Mouse (Mus musculus) forebrain, embryonic 10.5 days (tissue): ENCODE data around the gene Ptprm. TPM values are rescaled to one million over a fixed set of nuclear protein-coding genes. Genes with fewer than 3 reads are reported as not detected.
A peak's percentile ranks its signal among the peaks of the same experiment; 100 is the strongest.
"Not testable (repeated sequence)": the region's sequence is repeated elsewhere in the genome, so short reads cannot be mapped to it uniquely, and the experiment has no call there.

Experiments used
- DNase-seq: peaks from one replicate; pipeline ENCODE4 v3.0.0-alpha.2; 2017; ENCODE audit warnings: low spot score; ENCODE audit errors: extremely low spot score
- H3K27ac ChIP-seq: fragments of 300-500 bp; sonication (generic); 2 replicates; pipeline ENCODE4 v1.5.1; 2016; ENCODE audit warnings: mild to moderate bottlenecking
- H3K27me3 ChIP-seq: fragments of 300-500 bp; sonication (generic); 2 replicates; pipeline ENCODE4 v1.6.1; 2016; ENCODE audit warnings: mild to moderate bottlenecking; ENCODE audit not compliant: poor library complexity, severe bottlenecking
- H3K36me3 ChIP-seq: fragments of 300-500 bp; sonication (generic); replicated peaks from 2 replicates; pipeline ENCODE4 v1.6.1; 2016; ENCODE audit warnings: mild to moderate bottlenecking, moderate library complexity
- H3K4me1 ChIP-seq: fragments of 300-500 bp; sonication (generic); 2 replicates; pipeline ENCODE4 v1.6.1; 2016
- H3K4me3 ChIP-seq: fragments of 300-500 bp; sonication (generic); 2 replicates; pipeline ENCODE4 v1.5.1; 2016; ENCODE audit warnings: mild to moderate bottlenecking, moderate library complexity
- H3K9me3 ChIP-seq: fragments of 300-500 bp; sonication (generic); 2 replicates; pipeline ENCODE4 v1.6.1; 2016; ENCODE audit warnings: mild to moderate bottlenecking, moderate library complexity
- WGBS: fragments of 180-500 bp; shearing (Covaris S2); methylation state at CpG from one replicate; pipeline ENCODE4 v1.1.7; 2016; 5-methylcytosine and 5-hydroxymethylcytosine counted together
- polyA plus RNA-seq: library from polyadenylated mRNA; unstranded; fragments of >200 nt; fragmentation: Nextera tagmentation; extraction: Ambion mirVana; gene quantifications from 2 replicates; pipeline ENCODE4 v1.2.1, GENCODE M21; 2016

The Ptprm gene
- polyA plus RNA-seq, 1 experiment from 2014 or later, result 8.4 TPM

GRCm38 (mm10) chr17:66882304-66882703 is 472.0 kb downstream of the Ptprm start:
- Histone ChIP-seq H3K36me3 (no peaks in the 10 kb centered on the region), H3K4me1 (peaks cover 11% of the 10 kb centered on the region), H3K27ac (no peak overlapping the region), H3K9me3 (no peaks in the 10 kb centered on the region), H3K27me3 (no peaks in the 10 kb centered on the region), H3K4me3 (no peak overlapping the region)
- 87% methylated on average over 2 of the region's 2 CpGs for WGBS
- no peak for DNase-seq

- H3K4me1 ChIP-seq, result peaks cover 11% of the 10 kb centered on the region
- no peaks in the 10 kb centered on the region for H3K36me3 ChIP-seq
- H3K9me3 ChIP-seq, result no peaks in the 10 kb centered on the region
- H3K27me3 ChIP-seq, result no peaks in the 10 kb centered on the region
- no peak overlapping the region for H3K27ac ChIP-seq
- WGBS, result 83% methylated on average over 9 of the region's 9 CpGs
- DNase-seq, result no peak
- no peak overlapping the region for H3K4me3 ChIP-seq
These were observed 473.1 kb downstream of the Ptprm start for GRCm38 (mm10) chr17:66880969-66881701.

DNA sequence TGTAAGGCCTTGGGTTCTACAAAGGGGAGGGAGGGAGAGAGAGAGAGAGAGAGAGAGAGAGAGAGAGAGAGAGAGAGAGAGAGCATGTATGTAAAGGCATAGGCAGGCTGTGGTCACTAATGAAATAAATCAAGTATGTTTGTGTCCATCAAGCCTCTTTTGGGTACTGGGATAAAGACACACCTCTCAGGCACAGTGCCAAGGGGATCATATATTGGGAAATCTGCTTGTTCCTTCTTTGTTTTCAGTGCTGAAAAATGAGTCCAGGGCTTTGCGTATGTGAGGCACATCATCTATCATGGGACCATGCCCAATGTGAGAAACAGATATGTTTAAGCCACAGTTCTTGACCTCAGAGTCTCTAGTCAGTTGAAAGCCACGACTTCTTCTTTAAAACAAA is 475.1 kb downstream of the Ptprm start:
- 85% methylated on average over 2 of the region's 2 CpGs for WGBS
- H3K4me1 ChIP-seq, result peaks cover 11% of the 10 kb centered on the region
- H3K27me3 ChIP-seq, result no peaks in the 10 kb centered on the region
- H3K9me3 ChIP-seq, result no peaks in the 10 kb centered on the region
- H3K27ac ChIP-seq, result no peak overlapping the region
- no peak overlapping the region for H3K4me3 ChIP-seq
- no peaks in the 10 kb centered on the region for H3K36me3 ChIP-seq
- DNase-seq, result no peak

DNA sequence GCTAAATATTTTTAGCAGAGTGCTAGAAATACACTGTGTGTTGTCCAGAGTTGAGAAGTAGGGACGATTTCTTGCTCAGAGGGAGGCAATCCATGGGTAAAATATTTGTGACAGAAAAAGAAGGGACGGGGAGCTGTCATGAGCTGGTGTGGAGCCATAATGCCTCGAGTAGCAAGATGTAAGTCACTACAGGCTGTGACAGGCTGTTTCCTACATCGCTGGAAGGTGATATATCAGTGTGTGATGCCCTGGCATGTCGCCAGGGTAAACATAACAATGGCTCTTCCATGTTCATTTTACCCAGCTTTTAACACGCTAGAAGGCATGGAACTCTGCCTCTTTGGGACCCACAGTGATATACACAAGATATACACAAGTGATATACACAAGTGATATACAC is 476.7 kb downstream of the Ptprm start:
- no peaks in the 10 kb centered on the region for H3K36me3 ChIP-seq
- H3K27me3 ChIP-seq, result no peaks in the 10 kb centered on the region
- H3K9me3 ChIP-seq, result no peaks in the 10 kb centered on the region
- no peak overlapping the region for H3K4me3 ChIP-seq
- 89% methylated on average over 6 of the region's 6 CpGs for WGBS
- no peak for DNase-seq
- no peak overlapping the region for H3K27ac ChIP-seq
- peaks cover 19% of the 10 kb centered on the region for H3K4me1 ChIP-seq

GRCm38 (mm10) chr17:66874810-66875209 is 479.4 kb downstream of the Ptprm start:
- H3K27ac ChIP-seq, result no peak overlapping the region
- H3K9me3 ChIP-seq, result no peaks in the 10 kb centered on the region
- WGBS, result 93% methylated on average over 11 of the region's 11 CpGs
- DNase-seq, result no peak
- no peak overlapping the region for H3K4me3 ChIP-seq
- no peaks in the 10 kb centered on the region for H3K36me3 ChIP-seq
- H3K27me3 ChIP-seq, result no peaks in the 10 kb centered on the region
- peaks cover 26% of the 10 kb centered on the region for H3K4me1 ChIP-seq

DNA sequence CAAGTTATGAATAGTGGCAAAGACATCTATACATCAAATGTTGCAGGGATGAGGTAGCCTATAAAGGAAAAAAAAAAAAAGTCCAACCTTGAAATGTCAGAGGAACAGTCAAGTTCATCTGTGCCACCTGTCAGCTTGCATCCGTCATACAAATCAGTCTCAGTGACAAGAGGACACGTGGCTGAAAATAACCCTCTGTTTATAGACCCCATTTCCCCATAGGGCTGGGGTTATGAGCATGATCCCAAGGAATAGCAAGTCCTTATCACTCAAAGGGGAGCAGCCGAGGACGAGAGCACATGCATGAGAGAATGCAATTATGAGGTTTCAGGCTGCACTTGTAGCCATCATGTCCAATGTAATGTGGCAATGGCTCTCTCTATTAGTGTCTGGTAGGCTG is 482.9 kb downstream of the Ptprm start:
- DNase-seq, result no peak
- Histone ChIP-seq H3K9me3 (no peaks in the 10 kb centered on the region), H3K27ac (no peak overlapping the region), H3K27me3 (no peaks in the 10 kb centered on the region), H3K36me3 (no peaks in the 10 kb centered on the region), H3K4me1 (peaks cover 34% of the 10 kb centered on the region), H3K4me3 (no peak overlapping the region)
- 92% methylated on average over 4 of the region's 4 CpGs for WGBS

DNA sequence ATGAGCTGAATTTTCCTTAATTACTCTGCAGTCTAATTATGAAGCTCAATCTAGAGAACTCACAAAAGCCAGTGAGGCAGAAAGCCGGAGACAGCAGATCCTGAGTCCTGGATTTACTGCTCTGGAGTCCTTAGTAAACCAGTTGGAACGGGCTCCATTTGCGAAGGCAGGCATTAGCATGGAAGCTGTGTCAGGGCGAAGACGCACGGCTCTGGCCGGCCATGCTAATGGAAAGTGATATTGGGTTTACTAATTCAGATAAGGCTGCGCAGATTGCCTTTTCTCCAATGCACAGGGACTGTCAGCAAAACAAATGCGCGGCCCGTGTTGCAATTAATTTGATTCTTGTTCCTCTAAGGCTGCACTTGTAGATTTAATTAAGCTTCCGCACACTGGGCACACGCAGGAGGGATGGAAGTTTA is 484.7 kb downstream of the Ptprm start:
- peak; percentile 29 for DNase-seq
- Histone ChIP-seq H3K36me3 (no peaks in the 10 kb centered on the region), H3K27me3 (no peaks in the 10 kb centered on the region), H3K4me3 (no peak overlapping the region; the same call in 1 of the 2 replicates), H3K27ac (peak overlapping the region; percentile 40), H3K4me1 (peaks cover 37% of the 10 kb centered on the region), H3K9me3 (no peaks in the 10 kb centered on the region)
- WGBS, result 70% methylated on average over 13 of the region's 13 CpGs

DNA sequence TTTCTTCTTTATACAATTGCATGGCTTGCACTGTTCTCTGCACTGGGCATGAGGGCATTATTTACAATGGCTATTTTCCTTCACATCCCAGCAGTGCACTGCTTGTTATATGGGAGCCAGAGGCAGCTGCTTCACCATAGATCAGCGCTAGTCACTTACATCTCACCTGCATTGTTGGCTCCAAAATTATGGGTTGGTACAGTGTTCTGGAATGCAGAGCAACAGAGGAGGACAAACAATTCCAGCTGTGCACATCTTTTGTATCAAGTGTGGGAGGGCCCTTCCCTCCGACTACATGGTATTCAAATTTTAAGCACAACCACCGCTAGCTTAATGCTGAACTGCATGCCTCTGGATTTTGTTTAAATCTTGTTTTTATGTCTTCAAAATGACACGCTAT is 489.8 kb downstream of the Ptprm start:
- no peak for DNase-seq
- 76% methylated on average over 4 of the region's 4 CpGs for WGBS
- H3K27ac ChIP-seq, result no peak overlapping the region
- no peak overlapping the region for H3K4me3 ChIP-seq
- H3K9me3 ChIP-seq, result no peaks in the 10 kb centered on the region
- peaks cover 31% of the 10 kb centered on the region for H3K4me1 ChIP-seq
- no peaks in the 10 kb centered on the region for H3K36me3 ChIP-seq
- no peaks in the 10 kb centered on the region for H3K27me3 ChIP-seq

GRCm38 (mm10) chr17:66861557-66861956 is 492.7 kb downstream of the Ptprm start:
- H3K4me1 ChIP-seq, result peaks cover 16% of the 10 kb centered on the region
- no peaks in the 10 kb centered on the region for H3K9me3 ChIP-seq
- no peak overlapping the region for H3K27ac ChIP-seq
- no peaks in the 10 kb centered on the region for H3K27me3 ChIP-seq
- H3K4me3 ChIP-seq, result no peak overlapping the region
- no peaks in the 10 kb centered on the region for H3K36me3 ChIP-seq
- DNase-seq, result no peak
- 47% methylated on average over 2 of the region's 2 CpGs for WGBS

DNA sequence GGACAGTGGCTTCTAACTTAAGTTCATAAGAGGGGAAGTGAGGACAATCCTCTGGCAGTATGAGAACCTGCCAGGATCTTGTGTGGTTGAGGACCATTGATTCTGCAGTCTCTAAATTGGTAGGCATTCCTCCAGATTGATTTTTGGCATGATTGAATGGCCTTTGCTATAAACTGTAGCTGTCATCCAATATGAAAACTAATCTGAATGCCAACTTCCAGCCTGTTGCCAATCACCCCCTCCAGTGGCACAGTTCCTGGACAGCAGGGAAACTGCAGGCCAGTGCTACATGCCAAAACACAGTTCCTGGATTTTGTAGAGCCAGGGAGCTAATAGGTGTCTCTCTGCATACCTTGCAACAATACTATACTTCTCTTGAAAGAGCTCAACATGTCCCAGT is 495.5 kb downstream of the Ptprm start:
- Histone ChIP-seq H3K9me3 (no peaks in the 10 kb centered on the region), H3K27ac (no peak overlapping the region), H3K4me3 (no peak overlapping the region), H3K36me3 (no peaks in the 10 kb centered on the region), H3K4me1 (peaks cover 14% of the 10 kb centered on the region), H3K27me3 (no peaks in the 10 kb centered on the region)
- DNase-seq, result no peak

DNA sequence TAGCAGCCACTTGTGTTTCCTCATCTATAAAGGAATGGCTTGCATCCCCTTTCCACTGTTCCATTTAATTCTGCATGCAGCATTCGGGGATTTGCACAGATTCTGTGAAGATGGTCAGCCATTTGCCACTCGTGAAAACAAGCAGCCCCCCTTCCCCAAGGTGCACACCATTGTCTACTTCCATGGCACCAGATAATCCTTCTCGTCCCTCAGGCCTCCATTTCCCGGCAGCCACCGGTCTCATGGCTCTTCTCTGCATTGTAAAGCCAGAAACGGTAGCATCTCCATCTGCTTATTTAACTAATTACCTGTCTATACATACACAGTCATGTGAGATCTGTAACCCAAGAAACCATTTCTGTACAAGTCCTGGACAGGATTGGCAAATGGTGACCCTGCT is 501.8 kb downstream of the Ptprm start:
- H3K36me3 ChIP-seq, result no peaks in the 10 kb centered on the region
- no peak overlapping the region for H3K27ac ChIP-seq
- no peaks in the 10 kb centered on the region for H3K27me3 ChIP-seq
- WGBS, result 85% methylated on average over 6 of the region's 6 CpGs
- no peak overlapping the region for H3K4me3 ChIP-seq
- H3K9me3 ChIP-seq, result no peaks in the 10 kb centered on the region
- DNase-seq, result no peak
- H3K4me1 ChIP-seq, result peaks cover 7% of the 10 kb centered on the region; the same call in 1 of the 2 replicates

DNA sequence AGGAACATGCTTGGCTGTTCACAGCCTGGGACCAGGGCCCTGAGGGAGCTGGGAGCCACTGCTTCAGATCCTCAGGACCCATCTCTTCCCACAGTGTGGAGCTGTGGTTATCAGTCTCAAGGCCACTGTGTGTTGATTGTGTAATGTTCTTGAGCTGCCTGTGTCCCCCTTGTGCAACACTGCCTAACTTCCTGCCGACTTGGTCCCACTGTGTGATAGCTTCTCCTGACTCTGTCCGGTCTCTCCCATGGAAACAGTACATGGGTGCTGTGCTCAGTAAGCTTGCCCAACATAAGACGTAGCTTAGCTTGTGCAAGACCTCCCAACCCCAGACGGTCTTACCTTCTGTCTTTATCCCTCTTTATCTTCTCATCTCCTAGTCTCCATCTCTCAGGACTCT is 507.2 kb downstream of the Ptprm start:
- not testable (repeated sequence) for H3K36me3 ChIP-seq, H3K9me3 ChIP-seq, H3K4me1 ChIP-seq, H3K27ac ChIP-seq, H3K4me3 ChIP-seq, DNase-seq, H3K27me3 ChIP-seq
- 92% methylated on average over 4 of the region's 4 CpGs for WGBS

- Histone ChIP-seq H3K27ac (no peak overlapping the region), H3K27me3 (peaks cover 18% of the 10 kb centered on the region)
- WGBS, result 93% methylated on average over 2 of the region's 2 CpGs
These were observed 531.9 kb downstream of the Ptprm start for GRCm38 (mm10) chr17:66822347-66822746.

GRCm38 (mm10) chr17:66817380-66817779 is 536.9 kb downstream of the Ptprm start:
- no peaks in the 10 kb centered on the region for H3K9me3 ChIP-seq
- DNase-seq, result no peak
- WGBS, result 74% methylated on average over 4 of the region's 4 CpGs
- no peak overlapping the region for H3K27ac ChIP-seq
- no peaks in the 10 kb centered on the region for H3K36me3 ChIP-seq
- no peak overlapping the region for H3K4me3 ChIP-seq
- peaks cover 26% of the 10 kb centered on the region for H3K4me1 ChIP-seq
- peaks cover 55% of the 10 kb centered on the region for H3K27me3 ChIP-seq

More at GRCm38 (mm10) chr17:66822347-66822746, 531.9 kb downstream of the Ptprm start:
- Histone ChIP-seq H3K4me1 (peaks cover 6% of the 10 kb centered on the region), H3K9me3 (no peaks in the 10 kb centered on the region), H3K4me3 (no peak overlapping the region), H3K36me3 (no peaks in the 10 kb centered on the region)
- DNase-seq, result no peak
